Mouse (Mus musculus) lung, postnatal 4 days (tissue): Measurements from ENCODE around the gene Pcdh9.

Experiments
- DNase-seq, 2 experiments: peaks; one replicate each; pipeline ENCODE4 v3.0.0; 2021

Gene Pcdh9

GRCm38 (mm10) chr14:93786234-93786633, 104.2 kb downstream of the Pcdh9 start:
- no peak for DNase-seq

- no peak for DNase-seq
Observed at GRCm38 (mm10) chr14:93785031-93785430, 105.4 kb downstream of the Pcdh9 start.

- DNase-seq, result no peak
Observed at GRCm38 (mm10) chr14:93762855-93763254, 127.6 kb downstream of the Pcdh9 start.

GRCm38 (mm10) chr14:93734077-93734673, 156.3 kb downstream of the Pcdh9 start:
- DNase-seq, result no peak

- DNase-seq, result no peak
Observed at GRCm38 (mm10) chr14:93725798-93726197, 164.7 kb downstream of the Pcdh9 start.

DNA sequence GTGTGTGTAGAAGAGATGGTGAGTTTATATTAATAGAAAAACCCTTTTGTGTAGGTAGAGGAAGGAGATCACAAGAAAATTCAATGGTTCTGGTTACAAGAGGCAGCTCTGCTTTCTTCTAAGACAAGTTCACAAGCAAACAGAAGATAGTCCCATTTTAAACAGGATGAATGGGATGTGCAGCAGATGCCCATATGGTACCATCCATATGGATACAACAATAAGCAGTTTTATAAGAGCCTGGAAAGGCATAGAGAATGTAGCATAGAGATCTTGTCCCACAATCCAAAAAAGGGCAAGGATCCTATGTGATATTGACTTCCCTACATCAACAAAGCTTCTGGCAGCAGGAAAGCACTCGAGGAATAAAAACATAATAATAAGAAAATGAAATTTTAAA, 171.3 kb downstream of the Pcdh9 start:
- DNase-seq, result no peak

- DNase-seq, result no peak
Observed at GRCm38 (mm10) chr14:93713250-93713935, 177.1 kb downstream of the Pcdh9 start.

GRCm38 (mm10) chr14:93708651-93709050, 181.8 kb downstream of the Pcdh9 start:
- no peak for DNase-seq

DNA sequence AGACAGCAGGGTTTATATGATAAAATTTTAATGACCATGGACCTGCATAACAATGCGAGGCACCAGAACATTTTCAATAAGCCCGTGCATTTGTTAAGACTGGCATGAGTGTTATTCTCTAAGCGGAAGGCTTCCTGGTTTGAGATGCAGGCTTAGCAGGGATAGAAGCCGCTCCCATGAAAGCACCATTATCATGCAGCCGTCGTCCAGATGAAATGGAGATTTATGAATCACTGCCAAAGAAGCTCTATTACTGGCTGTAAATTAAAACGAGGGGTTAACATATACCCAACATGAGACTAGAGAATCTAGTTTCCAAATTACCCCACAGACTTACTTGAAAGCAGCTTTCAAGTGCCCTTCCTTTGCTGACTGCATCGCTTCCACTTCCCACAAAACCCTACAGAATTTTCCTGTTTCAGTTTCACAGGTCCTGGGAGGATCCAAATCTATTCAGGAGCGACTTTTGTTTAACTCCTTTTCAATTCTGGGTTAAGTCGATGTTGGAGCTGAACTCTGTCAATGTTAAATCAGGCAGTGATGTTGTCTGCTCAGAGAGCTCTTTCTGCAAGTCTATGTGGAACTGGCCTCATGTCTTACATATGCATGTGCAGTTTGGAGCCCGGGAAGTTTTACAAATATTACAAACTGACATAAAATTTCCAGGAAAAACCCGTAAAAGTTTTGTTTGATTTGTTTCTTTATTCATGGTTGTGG, 188.9 kb downstream of the Pcdh9 start:
- no peak for DNase-seq

GRCm38 (mm10) chr14:93700916-93701315, 189.6 kb downstream of the Pcdh9 start:
- DNase-seq, result no peak

DNA sequence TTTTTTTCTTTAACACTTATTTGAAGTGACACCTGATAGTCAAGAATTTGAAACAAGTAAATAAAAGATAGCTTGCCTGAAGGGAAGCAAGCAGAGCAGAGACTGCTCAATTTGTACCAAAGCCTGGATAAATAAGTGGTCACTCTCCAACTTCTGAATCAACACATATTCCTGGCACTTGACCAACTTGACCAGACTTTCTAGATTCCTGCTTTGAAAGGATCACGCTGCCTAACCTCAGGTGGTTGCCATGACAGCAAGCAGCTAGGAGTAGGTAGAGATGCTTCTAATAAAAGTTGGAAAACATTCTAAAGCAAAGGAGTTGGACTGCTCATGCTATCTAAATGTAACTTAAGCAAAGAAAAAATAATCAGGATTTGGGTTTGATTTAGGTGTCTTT, 205.8 kb downstream of the Pcdh9 start:
- no peak for DNase-seq

- no peak for DNase-seq
Observed at GRCm38 (mm10) chr14:93675273-93676068, 215.0 kb downstream of the Pcdh9 start.

- no peak for DNase-seq
Observed at GRCm38 (mm10) chr14:93653986-93654757, 236.3 kb downstream of the Pcdh9 start.

- no peak for DNase-seq
Observed at GRCm38 (mm10) chr14:93627241-93627640, 263.2 kb downstream of the Pcdh9 start.

DNA sequence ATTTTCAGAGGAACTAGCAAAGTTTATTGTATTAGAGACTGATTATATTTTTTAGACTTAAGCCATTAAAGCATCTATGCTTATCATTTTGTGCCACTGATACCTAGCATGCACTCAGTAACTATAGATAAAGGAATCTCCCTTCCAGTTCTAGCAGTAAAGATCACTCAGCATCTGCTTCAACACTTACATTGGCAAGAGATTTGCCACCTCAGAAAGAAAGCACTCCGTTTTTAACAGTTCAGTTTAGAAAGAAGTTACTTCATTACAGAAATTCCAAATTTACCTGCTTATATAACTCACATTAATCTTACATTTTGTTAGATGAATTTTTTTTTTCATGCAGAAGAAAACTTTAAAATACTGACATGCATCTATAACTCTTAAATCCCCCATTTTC, 266.3 kb downstream of the Pcdh9 start:
- no peak for DNase-seq

DNA sequence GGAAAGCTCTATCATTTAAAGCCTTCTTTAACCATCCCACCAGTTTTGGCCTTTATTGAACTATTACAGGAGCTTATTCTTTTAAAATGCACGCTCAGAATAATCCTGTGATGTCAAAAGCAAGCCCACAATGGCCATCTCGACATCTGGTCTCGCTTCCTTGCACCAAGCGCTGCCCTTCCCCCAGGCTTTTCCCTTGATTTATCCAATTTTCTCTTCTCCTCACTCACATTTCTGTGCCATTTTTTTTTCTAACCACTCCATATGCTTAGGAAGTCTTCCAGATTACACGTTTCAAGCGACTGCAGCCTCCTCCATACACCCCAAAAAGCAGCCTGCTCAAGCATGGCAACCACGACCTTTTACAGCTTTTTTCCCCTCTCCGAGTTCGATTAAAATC, 269.3 kb downstream of the Pcdh9 start:
- no peak for DNase-seq

GRCm38 (mm10) chr14:93607546-93607945, 282.9 kb downstream of the Pcdh9 start:
- no peak for DNase-seq

DNA sequence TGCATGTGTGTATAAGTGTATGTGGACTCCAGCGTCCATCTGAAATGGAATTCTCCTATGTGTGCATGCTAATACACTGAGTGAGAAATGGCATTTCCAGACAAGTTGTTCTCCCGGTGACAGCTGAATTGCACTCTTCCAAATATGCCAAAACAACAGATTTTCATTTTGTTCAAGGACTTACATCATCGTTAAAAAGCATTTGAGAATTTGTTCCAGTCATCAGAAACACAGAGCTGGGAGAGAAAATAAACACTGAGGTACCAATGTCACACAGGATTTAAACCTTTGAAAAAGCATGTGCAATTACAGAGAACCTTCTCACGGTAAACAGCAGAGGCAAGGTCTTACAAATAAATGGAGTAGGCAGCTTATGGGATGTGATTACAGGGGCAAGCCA, 290.5 kb downstream of the Pcdh9 start:
- no peak for DNase-seq

DNA sequence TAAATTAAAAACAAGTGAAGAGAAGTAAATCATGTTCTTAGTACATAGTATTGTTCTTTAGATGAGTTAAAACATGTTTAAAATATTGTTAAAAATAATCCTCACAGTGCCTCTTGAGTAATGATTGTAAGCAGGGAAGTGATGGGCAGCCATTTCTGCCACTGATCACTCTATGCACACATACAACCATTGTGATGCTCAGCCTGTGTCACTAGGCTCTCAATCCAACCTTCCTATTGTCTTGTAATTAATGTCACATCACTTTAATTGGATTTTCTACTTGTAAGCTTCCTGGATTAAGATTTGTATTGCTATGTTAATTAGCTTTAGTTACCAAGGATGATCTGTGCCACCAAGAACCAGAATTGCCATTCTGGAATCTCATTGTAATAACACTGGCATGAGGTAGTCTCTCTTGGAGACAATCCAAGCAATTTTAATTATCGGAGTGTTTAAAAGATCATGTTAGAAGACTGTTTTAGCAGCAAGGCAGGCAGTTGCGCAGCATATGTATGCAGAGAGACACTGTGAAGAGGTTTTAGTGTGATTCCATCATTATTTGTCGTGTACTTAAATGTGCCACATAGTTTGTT, 305.0 kb downstream of the Pcdh9 start:
- no peak for DNase-seq

- no peak for DNase-seq
Observed at GRCm38 (mm10) chr14:93564361-93564760, 326.1 kb downstream of the Pcdh9 start.

- DNase-seq, result no peak
Observed at GRCm38 (mm10) chr14:93561577-93561976, 328.9 kb downstream of the Pcdh9 start.

GRCm38 (mm10) chr14:93553771-93554170, 336.7 kb downstream of the Pcdh9 start:
- DNase-seq, result no peak
